Mouse (Mus musculus) lung, postnatal 4 days (tissue): Measurements from ENCODE around the gene Tmem189.

Experiments used
- DNase-seq, 2 experiments: peaks; one replicate each; pipeline ENCODE4 v3.0.0; 2021

Gene Tmem189

DNA sequence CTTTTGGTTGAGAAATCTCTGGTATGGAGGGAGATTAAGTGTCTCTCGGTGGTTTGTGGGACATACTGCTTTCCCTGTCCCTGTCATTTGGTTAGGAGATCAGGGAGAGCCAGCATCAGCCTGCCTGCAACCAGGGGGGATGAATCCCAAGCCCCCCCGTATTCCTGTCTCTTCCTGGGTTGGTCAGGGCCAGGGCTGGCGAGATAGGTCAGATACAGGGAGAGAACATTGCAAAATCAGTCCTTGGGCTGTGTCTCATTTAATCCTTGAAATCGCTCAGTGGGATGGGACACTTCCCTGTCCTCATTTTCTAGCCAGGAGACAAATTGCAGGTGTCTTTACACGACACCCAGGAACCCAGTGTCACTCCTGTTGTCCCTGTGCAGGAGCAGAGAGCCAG lies 10.4 kb upstream of the Tmem189 start:
- DNase-seq = no peak

DNA sequence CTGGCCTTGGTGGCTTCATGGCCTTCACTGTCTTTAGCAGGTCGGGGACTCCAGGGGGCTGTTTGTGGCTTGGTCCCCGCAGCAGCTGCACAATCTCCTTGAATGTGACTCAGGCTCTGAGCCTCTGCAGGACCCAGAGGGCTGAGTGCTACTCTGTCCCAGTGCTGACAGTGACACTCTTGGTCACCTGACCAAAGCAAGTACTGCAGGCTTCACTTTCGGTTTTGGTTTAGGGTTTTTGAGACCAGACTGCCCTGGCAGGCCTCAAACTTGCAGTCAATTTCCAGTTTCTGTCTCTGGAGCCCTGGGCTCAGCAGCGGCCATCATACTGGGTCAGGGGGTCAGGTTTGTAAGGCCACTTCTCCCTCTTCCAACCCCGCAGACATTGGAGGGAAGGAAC lies 8.3 kb upstream of the Tmem189 start:
- DNase-seq = peak; percentile 67 to 72

DNA sequence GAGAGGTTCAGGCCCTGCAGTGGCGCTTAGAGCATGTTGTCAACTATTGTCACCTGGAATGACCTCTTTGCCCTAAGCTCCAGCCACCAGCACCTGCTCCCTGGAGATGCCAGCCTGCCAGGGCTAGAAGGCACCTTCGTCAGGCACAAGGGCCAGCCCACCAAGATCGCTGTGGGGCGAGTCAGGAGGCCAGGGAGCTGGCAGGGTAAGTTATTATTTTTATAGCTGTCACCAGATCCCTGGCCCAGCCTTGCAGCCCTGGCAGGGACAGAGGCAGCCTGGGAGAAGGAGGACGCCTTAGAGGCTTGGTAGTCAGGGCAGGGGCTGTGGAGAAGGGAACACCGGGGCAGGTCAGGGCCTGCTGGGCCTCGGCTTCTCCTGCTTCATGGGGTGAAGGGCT lies 6.5 kb upstream of the Tmem189 start:
- DNase-seq = peak in 1 of 2 experiments; percentile 31

DNA sequence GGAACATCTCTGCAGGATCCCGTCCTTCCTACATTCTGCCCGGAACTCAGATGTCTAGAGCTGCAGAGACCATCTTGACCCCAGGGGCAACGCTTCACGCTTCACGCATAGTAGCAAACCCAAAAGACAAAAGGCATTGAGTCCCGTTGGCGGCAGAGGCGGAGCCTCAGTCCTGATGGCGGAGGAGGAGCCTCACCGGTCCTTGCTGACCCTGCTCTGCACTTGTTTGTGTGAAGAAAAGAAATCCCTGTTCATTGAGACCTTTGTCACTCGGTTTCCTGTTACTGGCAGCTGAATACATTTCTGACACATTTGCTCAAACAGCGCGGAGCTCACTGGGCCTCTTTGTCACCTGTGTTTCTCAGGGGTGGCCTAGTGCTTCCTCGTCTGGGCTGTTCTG lies 5.9 kb upstream of the Tmem189 start:
- peak in 1 of 2 experiments; percentile 34 for DNase-seq

DNA sequence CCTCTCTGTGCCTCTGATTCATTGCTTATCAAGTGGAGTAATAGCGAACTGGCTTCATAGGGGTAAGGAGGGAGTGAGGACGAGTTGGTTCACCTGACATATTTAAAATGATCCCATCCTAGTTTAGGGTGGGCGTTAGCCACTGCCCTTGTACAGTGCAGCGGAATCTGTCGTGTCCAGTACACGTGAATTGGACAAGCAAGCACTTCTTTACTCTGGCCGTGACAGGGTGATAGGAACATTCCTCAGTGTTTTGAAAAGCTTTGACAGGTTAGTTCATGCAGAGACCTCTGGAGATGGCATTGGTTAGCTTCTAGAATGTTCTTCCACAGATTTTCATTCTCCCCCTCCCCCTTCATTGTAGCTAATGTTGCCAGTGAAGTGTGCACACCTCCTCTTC lies 5.3 kb upstream of the Tmem189 start:
- no peak for DNase-seq

DNA sequence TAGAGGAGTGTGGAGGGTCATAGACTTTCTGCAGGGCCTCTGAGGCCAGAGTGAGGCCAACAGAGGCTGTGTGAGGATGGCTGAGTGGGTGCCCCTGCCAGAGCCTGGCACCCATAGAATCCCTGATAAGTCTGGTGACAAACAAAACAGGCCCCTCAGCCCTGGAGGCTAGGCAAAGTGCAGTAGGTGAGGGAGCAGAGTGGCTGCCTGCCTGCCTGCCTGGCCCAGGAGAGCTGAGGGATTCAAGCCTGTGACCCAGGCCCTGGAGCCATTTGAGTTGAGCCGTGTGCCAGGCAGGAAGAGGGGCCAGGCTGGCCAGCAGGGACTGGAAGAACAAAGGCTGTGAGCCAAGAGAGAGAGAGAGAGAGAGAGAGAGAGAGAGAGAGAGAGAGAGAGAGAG lies 4.6 kb upstream of the Tmem189 start:
- peak in 1 of 2 experiments; percentile 49 for DNase-seq

DNA sequence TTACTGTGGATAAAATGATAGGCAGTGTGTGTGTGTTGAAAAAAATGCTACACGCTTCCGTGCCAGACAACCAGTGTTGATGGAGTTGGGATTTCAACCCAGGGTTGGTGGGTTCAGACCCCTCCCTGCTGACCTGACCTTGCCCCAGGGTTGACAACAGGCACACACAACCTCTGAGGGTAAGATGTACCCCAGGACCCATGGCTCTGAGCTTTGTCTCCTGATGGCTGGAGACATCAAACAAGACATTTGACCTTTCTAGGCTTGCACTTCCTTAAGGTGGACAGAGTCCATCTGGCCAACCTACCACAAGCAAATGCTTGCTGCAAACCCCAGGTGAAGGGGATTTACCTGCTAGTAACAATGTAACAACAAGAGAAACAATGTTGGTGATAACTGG lies 3.9 kb upstream of the Tmem189 start:
- DNase-seq = peak in 1 of 2 experiments; percentile 20

DNA sequence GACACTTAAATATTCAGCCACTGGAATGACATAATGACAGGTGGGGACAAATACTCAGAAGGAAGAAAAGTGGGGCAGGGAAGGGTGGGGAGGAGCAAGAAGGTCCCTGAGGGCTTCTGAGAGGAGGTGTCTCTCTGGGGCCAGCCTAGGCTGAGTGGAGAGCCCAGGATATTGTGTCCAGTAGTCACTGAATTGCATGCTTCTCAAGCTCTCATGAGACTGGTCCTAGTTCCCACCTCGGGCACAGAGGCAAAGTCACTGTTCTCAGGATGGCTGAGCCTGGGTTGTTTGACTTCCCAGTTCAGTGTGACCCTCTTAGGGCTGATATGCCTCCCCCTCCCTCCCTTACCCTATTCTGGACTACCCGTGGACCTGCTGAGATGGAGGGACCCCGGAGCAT lies 3.2 kb upstream of the Tmem189 start:
- DNase-seq = peak in 1 of 2 experiments; percentile 21

DNA sequence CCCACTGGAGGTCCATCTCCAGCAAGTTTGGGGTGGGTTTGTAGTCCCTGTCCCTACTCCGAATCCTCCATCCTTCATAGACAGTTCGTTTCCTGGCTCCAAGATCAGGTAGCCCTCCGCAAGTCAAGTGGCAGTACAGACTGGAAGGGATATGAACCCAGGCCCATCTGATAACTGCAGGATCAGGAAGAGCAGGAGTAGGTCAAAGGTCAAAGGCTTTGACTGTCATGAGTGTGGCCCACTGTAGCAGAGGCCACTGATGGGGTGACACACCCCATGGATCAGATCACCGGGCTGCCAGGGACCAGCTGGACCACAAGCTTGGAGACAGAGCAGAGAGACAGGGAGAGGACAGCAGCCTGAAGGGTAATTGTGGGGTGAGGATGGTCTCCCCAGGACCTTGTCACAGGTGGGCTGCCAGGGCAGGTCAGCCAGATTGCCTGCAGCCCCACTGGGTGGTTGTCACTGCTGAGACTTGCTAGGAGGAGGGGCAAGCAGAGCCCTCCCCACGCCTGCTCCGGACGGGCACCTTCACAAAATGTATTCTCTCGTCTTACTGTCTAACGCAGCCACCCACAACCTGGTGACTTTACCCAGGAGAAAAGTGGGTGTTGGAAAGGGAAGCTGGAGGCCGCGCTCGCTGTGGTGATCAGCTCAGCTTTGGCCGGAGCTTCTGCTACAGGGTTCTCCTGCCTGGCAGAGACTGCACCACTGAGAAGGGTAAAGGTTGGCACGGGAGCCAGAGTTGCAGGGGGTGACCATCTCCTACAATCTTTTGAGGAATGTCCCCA lies 2.4 kb upstream of the Tmem189 start:
- DNase-seq = peak in 1 of 2 experiments; percentile 34

DNA sequence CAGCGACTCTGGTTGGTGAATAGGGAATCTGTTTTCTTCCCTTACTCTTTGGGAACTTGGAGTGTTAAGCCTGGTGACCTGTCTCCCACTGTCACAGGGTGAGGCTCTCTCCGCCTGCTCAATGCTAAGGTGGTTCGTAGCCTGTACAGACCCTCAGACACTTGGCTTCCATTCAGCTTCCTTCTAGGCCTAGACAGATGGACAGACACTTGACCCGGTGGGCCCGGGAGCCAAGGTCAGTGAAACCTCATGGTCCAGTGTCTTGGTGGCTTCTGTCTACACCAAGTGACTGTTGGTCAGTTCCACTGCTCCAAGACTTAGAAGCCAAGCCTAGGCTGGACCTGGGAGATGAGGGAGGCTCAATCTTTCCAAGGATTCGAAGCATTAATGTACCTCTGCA lies 1.8 kb upstream of the Tmem189 start:
- DNase-seq = peak in 1 of 2 experiments; percentile 33

DNA sequence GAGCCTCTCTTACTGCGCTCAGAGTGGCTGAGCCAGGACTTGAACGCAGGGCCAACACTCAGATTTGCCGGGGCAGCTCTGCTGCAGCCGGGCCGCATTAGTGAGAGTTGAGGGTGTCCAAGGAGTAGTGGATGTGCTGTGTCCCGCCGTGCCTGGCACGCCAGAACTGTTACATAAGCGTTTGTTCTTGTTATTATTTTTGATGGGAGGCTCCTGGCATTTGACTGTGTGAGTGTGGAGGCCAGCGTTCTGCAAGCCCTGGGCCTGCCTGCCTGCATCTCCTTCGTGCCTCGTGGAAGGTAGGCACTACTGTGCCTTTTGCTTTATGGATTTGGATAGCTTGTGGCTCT lies 1.3 kb upstream of the Tmem189 start:
- peak in 1 of 2 experiments; percentile 60 for DNase-seq

DNA sequence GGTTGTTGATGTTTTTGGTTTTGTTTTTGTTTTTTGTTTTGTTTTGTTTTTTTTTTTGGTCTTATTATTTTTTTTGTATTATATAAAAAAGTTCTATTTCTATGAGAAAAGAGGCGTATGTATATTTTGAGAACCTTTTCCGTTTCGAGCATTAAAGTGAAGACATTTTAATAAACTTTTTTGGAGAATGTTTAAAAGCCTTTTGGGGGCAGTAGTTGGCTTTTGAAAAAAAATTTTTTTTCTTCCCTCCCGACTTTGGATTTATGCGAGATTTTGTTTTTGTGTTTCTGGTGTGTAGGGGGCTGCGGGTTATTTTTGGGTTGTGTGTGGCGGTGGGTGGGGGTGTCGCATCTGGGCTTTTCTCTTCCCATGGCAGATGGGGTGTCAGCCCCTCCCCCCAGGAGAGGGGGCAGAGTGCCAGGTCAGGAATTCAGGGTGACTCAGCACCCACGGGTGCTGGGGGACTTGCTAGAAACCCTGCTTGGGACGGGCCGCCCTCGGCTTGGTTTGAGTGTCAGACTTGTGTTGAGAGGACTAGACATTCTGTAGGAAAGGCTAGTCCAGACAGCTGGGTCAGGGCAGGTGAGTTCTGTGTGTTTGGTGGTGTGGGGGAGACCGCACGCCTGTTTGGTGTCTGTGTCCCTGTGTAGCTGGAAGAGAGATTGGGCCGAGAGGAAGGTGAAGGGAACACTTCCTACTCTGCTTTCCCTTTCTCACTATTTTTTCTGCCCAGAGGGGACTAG lies 768 bp upstream of the Tmem189 start:
- peak; percentile 65 to 66 for DNase-seq

DNA sequence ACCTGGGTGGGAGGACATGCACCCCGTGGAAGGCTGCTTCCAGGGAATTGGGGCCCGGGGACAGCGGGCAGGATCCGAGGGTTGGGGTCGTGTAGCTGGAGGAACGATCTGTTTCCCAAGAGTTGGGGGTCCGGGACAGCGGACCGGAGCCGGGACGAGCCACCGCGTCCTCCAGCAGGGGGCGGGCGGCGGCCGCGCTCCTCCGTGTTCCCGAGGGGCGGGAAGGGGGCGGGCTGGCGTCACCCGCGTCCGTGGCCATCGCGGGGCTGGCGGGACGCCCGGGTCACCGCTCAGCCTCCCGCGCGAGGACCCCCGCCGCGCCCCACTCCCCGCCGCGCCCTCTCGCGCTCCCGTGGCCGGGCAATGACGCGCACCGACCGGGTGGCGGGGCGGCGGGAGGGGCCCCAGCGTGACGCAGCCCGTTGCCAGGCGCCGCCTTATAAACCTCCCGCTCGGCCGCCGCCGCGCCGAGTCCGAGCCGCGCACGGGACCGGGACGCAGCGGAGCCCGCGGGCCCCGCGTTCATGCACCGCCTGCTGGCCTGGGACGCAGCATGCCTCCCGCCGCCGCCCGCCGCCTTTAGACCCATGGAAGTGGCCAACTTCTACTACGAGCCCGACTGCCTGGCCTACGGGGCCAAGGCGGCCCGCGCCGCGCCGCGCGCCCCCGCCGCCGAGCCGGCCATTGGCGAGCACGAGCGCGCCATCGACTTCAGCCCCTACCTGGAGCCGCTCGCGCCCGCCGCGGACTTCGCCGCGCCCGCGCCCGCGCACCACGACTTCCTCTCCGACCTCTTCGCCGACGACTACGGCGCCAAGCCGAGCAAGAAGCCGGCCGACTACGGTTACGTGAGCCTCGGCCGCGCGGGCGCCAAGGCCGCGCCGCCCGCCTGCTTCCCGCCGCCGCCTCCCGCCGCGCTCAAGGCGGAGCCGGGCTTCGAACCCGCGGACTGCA lies 847 bp downstream of the Tmem189 start, which contains the start of gene Cebpb:
Gene Cebpb (plus strand): TSS at position 418 of the 954 bp plus-strand sequence.
- DNase-seq = peak; percentile 93 to 94

DNA sequence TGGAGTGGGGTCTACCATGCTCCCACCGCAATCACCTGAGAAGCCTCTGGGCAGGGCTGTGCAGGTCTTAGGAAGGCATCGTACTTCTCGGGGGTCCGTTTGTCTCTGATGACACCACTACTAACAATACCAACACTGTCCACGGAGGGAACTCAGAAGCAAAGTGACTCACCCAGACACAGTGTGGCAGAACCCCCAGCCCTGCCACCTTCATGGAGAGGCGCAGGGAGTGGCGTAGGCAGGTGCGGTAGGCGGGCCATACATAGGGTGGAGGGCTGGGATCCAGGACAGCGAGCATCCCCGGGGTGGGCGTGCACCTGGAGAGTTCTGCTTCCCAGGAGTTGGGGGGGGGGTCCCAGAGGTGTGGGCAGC lies 1.5 kb downstream of the Tmem189 start:
- peak in 1 of 2 experiments; percentile 39 for DNase-seq

DNA sequence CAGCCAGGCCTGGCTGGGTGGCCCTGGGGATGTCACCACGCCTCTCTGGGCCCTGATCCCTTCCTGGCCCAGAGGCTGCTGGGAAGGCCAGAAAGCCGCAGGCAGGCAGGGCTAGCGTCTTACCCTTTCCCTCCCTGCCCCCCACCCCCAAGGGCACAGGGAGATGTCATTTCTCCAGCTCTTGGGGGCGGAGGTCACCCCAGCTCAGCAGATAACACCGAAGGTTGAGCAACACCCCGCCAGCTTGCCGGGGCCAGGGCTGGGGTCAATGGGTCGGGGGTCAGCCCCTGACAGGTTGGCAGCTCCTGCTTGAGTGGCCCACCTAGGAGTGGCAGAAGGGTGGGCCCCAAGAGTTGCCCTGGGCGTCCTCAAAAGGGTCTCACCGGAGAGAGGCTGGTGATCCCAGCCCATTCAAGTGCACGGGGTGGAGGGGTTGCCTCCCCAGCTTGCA lies 1.9 kb downstream of the Tmem189 start:
- DNase-seq = peak; percentile 54 to 61

DNA sequence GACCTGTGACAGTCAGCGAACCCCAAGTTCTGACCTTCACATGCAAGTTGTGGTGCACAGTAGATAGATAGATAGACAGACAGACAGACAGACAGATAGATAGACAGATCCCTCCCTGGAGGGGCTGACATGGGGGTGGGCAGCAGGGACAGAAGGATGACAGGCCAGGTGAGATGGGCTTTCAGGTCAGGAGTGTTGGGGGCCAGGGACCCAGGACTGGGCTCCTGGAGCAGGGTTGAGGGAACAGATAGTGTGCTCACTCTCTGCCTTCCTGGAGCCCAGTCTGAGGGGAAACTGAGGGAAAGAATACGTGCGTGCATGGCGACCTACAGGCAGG lies 2.4 kb downstream of the Tmem189 start:
- DNase-seq = no peak

DNA sequence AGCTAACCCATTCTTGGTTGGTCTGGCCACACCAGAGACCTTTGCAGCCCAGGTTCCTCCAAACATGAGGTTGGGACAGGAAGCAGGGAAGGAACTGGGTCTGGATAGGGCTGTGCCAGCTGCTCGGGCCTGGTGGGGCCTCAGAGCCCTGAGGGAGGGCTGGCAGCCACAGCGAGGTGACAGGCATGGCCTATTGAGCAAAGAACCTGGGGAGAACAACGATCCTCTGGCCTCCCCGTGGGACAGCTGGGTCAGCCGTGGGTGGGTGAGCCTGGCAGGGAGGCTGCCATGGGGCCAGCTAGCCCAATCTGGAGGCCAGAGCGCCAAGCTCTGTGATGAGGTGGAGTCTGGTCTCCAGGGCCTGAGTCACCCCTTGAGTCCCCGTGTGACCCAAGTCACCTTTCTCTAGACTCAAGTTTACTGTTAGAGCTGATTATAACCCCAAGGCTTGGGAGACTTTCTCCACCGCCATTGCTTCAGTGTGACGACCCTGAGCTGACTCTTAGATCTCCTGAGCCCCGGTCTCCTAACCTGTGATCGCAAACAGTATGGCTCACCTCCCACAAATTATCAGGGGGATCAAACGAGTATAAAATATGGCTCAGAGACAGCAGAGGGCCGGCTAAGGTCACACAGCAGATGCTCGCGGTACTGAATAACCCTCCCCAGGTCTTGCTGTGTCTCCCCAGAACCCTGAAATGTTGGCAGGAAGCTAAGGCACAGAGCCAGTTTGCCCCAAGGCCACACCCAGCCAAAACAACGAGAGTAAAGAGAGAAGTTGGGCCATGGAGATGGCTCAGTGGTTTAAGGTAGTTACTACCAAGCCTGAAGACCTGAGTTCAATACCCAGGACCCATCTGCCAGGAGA lies 3.0 kb downstream of the Tmem189 start:
- DNase-seq = peak in 1 of 2 experiments; percentile 37

DNA sequence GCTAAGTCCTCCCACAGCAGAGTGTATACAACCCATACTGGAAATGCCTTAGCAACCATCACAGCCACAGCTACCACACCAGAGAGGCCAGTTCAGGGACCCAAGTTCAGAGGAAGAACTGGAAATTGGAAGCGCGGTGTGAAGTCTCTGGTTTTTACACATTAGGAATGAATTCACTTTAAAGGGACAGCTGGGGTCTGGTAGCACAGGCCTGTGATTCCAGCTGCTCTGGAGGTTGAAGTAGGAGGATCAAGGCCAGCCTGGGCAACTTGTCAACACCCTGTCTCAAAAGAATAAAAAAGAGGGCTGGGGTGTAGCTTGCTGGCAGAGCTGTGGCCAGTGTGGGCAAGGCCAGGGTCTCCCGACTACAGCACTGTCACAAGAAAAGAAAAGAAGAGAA lies 3.8 kb downstream of the Tmem189 start:
- DNase-seq = no peak

DNA sequence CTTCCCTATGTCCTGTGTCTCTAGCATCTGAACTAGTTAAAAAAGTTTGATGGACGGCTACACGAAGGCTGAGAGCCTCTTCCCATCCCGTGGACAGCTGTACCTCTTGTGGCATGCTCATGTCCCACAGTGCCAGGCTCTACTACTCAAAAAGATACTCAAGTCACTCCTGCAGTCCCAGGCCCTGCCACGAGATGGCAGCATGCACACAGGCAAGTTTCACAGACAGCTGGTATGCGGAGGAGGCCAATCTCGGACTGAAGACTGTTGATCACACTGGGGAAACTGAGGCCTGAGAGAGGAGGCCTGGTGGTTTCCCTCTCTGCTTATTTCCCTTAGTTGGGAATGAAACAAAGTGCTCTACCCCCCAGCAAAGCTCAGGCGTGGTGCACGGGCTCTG lies 4.5 kb downstream of the Tmem189 start:
- peak; percentile 89 to 95 for DNase-seq

DNA sequence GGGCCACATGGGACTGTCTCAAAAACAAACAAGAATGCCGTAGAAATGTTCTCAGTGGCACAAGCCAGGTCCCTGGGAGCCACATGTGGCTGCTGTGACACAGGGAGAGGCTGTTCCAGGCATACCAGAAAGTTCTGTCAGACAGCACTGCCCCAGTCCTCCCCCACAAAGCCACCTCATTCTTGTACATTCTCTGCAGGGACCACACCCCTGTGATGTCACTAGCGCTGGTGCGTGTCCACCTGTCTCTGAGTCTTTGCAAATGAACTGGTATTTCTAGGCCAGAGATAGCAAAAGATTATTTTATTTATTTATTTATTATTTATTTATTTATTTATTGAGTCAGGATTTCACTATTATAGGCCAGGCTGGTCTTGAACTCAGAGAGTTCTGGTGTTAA lies 5.9 kb downstream of the Tmem189 start:
- no peak for DNase-seq

DNA sequence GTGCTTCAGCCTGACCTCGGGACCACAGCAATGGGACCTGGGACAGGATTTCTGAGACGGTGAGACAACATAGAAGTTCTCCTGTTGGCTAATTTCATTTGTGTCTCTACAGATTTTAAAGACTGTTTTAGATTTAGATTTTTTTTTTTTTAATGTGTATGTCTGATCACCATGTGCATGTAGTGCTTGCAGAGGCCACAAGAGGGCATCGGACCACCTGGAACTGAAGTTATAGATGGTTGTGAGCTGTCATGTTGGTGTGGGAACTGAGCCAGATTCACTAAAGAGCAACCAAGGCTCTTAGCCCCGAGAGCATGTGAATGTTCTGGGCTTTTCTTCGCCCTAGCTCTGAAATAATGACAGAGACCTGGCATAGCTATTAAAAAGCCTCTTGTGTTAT lies 9.0 kb downstream of the Tmem189 start:
- peak; percentile 55 to 76 for DNase-seq

DNA sequence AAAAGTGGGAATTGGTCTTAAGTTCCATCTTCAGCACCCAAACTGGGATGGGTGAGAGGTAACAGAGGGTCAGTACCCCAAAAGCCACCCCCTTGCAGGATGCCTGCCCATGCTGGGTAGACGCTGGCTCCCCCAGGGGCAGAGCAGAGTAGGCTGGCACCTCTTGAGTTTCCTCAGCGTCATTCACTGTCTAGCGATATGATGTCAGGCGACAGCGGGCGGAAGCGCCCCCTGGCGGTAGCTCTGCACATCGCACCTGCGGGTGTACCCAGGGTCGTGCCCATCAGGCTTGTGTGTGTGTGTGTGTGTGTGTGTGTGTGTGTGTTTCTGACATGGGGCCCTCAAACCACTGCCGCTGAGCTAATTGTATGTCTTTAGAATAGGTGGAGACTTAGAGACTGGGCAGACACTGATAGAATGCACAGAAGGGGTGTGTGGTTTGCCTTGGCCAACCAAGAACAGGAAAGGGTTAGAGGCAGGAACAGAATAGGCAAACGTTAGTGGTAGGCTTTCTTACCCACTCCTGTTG lies 9.7 kb downstream of the Tmem189 start:
- peak; percentile 86 to 90 for DNase-seq
